Mouse (Mus musculus) cerebral cortex, adult 2 months (tissue): Measurements from ENCODE around the gene Ptpn14.

ENCODE experiments used
- WGBS: fragments of 180-500 bp; shearing (Covaris S2); methylation state at CpG from one replicate; pipeline ENCODE4 v1.1.7; 2018; 5-methylcytosine and 5-hydroxymethylcytosine counted together

Gene Ptpn14

DNA sequence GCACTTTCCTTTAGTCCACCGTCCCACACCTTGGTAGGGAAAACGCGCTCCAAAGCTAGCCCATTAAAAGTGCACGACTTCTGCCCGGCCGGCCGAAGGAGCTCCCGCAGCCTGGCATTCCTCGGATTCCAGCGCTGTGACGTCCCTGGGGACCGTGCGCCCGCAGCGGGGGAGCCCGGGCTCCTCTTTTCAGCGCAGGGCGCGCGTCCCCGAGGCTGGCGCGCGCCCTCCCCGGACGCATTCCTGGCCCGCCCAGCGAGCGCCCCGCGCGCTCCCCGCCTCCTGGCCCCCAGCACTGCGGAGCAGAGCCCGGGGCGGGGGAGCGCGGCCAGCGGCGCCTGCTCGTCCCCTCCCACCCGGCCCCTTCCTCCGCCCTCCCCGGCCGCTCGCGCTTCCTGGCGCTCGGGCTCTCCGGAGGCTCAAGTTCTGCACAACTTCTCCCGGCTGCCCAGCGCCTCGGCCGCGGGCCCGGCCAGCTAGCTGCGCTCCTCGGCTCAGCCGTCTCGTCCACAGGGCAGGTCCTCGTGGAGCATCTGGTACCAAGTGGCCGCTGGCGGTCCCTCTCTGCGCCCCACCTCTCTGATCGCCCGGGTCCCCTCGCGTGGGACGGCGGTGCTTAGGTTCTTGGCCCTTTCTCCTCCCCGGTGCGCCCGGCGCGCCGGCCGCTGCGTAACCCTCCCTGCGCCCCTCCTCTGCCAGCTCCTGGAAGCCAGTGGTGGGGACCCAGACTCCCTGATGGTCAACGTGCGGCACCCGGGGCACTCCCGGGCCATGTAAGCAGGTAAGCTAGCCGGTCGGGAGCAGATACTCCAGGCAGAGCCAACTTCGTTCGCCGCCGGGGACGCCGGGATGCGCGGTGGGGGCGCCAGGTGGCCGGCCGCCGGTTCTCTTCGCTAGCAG lies at the start of gene Ptpn14:
Gene Ptpn14, plus strand, starts transcription at position 385 of the 900 bp plus-strand sequence.
- 1% methylated on average over 85 of the region's 98 CpGs for WGBS

- WGBS, result 90% methylated on average over 3 of the region's 3 CpGs
Observed at GRCm38 (mm10) chr1:189679555-189679954, 48.5 kb upstream of the Ptpn14 start.

- WGBS, result 92% methylated on average over 9 of the region's 9 CpGs
Observed at GRCm38 (mm10) chr1:189684786-189685415, 43.2 kb upstream of the Ptpn14 start.

DNA sequence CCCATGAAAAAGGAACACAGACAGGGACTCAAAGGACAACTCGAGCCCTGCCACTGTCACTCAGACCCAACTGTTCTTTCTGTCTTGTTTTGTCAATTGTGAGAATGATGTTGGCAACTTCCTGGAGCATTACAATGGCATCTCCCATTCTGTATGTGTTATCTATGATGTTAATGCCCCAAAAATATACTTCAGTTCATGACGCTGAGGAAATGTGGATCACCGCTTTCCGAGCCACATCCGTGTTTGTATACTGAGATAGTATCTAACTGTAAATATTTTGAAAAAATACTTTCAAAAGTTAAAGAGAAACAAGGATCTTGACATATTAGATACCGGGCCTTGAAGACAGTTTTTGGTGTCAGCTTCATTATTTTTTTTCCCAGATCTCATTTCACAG lies 42.0 kb upstream of the Ptpn14 start:
- 68% methylated on average over 6 of the region's 6 CpGs for WGBS

DNA sequence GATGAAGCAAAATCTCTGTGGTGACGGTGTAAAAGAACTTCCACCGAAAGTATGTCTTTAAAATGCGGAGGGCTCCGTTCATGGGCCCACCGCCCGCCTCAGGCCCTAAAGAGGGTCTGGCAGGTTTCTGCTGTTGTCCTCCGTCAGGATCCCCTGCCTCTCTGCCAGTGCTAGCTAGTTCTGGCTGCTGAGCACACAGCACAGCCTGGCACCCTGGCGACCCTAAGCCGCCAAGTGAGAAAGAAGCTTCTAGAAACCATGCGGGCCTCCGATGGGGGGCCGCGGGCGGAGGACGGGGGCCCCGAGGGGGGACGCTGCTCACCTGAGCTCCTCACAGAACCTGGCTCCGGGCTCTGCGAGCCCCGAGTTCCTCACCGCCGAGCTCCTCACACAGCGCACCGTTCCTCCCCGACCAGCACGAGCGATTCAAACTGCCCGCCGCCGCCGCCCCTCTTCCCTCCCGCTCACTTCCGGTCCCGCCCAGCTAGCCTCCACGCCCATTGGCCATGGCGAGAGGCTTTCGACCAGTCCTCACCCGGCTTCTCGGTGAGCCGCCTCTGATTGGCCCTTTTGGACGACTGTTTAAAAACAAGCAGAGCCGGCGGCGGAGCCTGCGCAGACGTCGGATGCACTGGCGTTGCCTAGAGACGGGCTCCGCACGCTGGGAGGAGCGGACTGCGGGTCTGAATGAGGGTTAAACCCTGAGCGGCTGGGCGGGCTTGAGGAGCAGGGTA lies 40.2 kb upstream of the Ptpn14 start, which contains the start of gene Cenpf:
Gene Cenpf, minus strand, starts transcription at position 433 of the 734 bp plus-strand sequence.
- WGBS, result 1% methylated on average over 55 of the region's 55 CpGs

DNA sequence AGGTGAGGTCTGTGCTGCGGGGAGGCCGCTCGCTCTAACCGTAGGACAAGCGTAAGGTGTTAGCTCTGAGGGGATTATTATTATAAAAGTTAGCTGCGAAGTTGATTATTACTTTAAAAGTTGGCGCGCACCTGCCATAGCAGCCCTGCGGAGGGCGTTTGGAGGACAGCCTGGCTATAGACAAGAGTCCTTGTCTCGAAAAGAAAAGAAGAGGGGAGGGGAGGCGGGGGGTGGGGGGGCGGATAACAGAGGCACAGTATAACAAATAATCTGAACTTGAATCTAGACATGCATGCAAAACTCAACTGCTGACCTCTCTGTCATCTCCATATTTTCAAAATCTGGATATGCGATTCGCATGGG lies 39.7 kb upstream of the Ptpn14 start:
- under 1% methylated on average over 14 of the region's 15 CpGs for WGBS

GRCm38 (mm10) chr1:189689050-189689833 lies 38.8 kb upstream of the Ptpn14 start:
- 46% methylated on average over 4 of the region's 4 CpGs for WGBS

- 50% methylated on average over 3 of the region's 3 CpGs for WGBS
Observed at GRCm38 (mm10) chr1:189692442-189692841, 35.6 kb upstream of the Ptpn14 start.

GRCm38 (mm10) chr1:189694391-189694790 lies 33.7 kb upstream of the Ptpn14 start:
- WGBS, result 94% methylated on average over 2 of the region's 2 CpGs

- 82% methylated on average over 4 of the region's 4 CpGs for WGBS
Observed at GRCm38 (mm10) chr1:189698416-189698815, 29.7 kb upstream of the Ptpn14 start.

DNA sequence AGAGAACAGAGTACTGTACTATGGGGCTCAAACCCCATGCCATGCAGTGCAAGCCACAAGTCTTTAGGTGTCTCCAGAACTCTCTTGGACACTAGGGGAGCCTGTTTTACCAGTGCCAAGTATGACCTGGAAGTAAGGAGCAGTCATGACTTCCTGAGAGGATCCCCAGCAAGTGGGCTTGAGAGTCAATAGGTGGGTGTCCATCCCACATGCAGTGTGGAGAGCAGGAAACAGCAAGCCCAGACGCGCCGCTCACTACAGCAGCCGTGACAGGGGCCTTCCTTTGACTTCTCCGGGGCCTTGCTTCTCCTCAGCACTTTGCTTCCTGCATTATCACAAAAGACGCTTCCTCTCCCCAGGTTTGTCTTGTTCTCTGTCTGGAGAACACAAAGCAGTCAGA lies 27.9 kb upstream of the Ptpn14 start:
- WGBS, result 84% methylated on average over 6 of the region's 6 CpGs

GRCm38 (mm10) chr1:189700990-189701389 lies 27.1 kb upstream of the Ptpn14 start:
- under 1% methylated on average over 6 of the region's 6 CpGs for WGBS

GRCm38 (mm10) chr1:189703156-189703555 lies 24.9 kb upstream of the Ptpn14 start:
- 67% methylated on average over 7 of the region's 7 CpGs for WGBS

- WGBS, result 92% methylated on average over 7 of the region's 7 CpGs
Observed at GRCm38 (mm10) chr1:189703591-189703990, 24.5 kb upstream of the Ptpn14 start.

- 86% methylated on average over 12 of the region's 12 CpGs for WGBS
Observed at GRCm38 (mm10) chr1:189706040-189706645, 21.9 kb upstream of the Ptpn14 start.

GRCm38 (mm10) chr1:189707419-189707818 lies 20.6 kb upstream of the Ptpn14 start:
- WGBS, result 67% methylated on average over 5 of the region's 5 CpGs

DNA sequence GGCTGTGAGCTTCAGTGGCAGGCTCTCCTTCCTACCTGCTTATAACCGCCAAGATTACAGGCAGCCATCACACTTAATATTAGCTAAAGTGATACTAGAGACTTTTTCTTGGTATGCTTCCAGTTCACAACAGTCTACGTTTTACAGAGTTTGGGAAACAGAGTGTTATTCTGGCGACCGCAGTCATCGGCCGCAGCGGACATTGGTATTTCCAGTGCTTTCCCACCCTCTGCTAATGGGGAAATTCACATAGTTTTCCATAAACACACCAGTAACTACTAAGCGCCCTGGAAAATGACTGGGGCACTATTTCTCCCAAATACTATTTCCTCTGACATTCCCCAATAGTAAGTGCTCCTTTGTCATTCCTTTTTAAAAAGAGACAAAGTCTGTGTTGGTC lies 19.1 kb upstream of the Ptpn14 start:
- WGBS, result 67% methylated on average over 8 of the region's 8 CpGs

DNA sequence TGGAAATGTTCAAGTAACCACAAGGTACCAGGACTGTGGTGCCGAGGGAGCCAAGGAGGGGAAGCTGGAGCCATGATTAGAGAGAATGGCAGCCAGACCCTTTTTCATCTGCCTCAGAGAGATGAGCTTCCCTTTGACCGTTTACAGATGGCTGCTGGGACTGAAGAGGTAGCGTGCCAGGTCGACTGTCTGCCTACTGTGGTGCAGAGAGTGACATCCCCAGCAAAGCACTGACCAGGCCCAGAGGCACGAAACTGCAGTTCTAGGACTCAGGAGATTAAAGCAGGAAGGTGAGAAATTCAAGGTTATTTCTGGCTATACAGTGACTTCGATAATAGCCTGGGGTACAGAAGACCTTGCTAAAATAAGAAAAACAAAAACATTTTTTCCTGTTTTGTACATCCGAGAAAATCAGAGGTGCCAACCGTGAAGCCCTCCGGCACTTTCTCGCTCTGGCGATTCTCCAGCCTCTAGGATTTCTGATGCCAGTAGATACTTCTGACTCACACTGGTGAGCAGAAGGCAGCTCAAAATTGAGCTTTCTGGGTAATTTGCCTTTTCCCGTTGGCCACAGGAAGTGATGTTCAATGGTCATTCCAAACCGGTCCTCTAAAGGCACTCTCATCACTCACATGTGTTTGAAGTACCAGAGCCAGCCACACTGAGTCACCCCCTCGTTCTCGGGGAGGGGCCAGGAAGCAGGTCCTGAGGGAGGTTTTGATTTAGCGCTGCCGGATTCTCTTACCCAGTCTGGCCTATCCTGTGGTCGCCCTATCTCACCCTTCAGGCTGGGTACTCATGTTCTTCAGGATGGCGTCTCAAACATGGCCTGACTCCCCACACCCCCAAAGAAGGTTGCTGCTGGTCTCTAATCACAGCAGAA lies 11.9 kb upstream of the Ptpn14 start:
- 64% methylated on average over 19 of the region's 19 CpGs for WGBS

GRCm38 (mm10) chr1:189717546-189717945 lies 10.5 kb upstream of the Ptpn14 start:
- 88% methylated on average over 11 of the region's 11 CpGs for WGBS

DNA sequence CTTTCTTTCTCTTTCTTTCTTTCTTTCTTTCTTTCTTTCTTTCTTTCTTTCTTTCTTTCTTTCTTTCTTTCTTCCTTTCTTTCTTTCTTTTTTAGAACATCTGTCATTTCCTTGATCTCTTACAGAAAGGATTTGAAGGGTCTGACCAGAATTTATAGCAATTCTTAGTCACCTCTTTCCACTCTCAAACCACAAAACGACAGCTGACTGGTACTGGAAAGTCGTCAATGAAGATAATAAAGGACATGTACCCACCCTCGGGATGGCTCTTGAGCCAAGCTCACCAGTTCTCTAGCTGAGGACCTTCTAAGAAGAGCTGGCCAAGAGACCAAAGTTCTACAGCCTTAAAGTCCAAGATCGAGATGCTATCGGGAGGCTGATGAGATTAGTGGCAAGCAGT lies 9.5 kb upstream of the Ptpn14 start:
- 82% methylated on average over 5 of the region's 5 CpGs for WGBS
